Mouse (Mus musculus) B cell, adult 2 months (primary cell): ENCODE results near the gene Pla2g4f.

ENCODE experiments used
- DNase-seq, 2 experiments: peaks; one replicate each; pipeline ENCODE4 v3.0.0; 2022

Pla2g4f gene

DNA sequence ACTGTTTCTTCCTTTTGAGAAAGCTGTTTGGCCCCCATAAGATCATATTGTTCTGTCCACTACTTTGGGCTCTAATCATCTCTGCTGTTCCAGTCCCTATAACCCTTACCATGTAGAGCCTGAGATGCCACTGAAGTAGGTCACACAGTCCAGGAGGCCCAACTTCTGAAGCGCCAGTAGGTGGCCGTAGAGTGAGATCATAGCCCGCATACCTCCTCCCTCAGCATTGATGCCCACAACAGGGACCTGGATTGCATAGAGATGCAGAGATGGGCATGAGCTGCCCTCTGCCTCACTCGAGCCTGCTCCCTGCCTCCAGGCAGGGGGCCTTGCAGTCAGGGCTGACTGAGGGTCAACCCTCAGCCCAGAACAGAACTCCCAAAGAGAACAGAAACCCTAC lies 37.0 kb downstream of the Pla2g4f start:
- DNase-seq = no peak

DNA sequence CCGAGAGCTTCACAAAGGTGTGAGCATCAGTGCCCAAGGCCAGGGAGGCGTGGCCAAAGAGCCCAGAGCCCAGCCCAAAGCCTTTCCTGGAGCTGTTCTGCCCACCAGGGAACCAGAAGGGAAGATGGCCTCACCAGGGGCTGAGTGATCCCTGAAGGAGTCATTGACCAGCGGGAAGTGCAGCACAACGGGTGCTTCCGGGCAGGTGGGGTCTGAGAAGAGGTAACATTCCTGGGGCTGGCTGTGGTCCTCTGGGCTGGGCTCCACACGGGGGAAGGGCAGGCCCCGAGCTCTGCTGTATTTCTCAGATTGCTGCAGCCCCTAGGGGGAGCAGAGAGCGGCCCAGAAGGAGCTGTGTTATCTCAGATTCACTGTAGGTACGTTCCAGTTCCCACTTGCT lies 45.3 kb downstream of the Pla2g4f start:
- peak; percentile 14 to 26 for DNase-seq

DNA sequence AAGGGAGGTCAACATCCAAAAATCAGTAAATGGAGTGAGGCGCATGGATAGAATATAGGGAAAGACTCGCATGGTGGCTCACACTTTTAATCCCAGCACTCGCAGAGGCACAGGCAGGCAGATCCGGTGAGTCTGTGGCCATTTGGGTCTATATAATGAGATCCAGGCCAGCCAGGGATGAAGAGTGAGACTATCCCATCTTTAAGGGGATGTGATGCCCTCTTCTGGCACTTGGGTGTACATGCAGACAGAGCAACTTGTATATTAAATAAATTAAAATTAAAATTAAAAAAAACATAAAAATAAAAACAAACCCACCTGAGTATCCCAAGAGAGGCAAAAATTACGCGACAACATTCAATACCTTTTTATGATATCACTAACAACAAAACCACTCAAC lies 48.4 kb downstream of the Pla2g4f start:
- DNase-seq = no peak

DNA sequence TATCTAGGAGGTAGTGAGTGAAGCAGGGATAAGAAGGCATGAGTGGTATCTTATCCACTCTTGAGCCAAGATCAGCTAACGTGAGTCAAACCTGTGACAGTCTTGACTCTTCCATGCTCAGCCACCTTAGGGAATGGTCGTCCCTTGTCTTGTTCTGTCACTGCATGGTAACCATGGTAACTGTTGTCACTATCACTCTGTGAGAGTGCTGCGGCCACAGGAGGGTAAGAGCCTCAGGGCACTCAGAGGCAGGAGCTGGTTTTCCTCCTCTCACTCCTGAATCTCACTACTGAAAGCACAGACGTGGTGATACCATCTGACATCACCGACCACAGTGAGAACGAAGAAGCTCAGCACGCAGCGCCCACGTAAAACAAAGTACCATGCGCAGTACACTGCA lies 49.1 kb downstream of the Pla2g4f start:
- no peak for DNase-seq

DNA sequence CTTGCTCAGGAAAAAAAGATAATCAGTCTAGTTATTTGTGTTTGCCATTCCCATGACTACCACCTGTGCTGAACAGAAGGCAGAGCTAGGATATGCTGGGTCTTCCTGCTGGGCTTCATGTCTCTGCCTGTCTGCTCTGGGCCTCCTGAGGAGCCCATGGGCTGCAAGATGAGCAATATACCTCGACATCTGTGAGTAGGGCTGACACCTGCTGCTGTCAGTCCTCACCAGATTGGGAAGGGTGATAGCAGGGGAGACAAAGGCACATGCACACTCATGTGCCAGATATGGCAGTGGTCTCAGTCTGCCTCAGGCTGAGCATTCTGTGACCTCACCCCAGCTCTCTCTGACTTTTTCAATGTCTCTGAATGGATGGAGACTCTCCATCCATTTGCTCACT lies 51.1 kb downstream of the Pla2g4f start:
- DNase-seq = no peak

DNA sequence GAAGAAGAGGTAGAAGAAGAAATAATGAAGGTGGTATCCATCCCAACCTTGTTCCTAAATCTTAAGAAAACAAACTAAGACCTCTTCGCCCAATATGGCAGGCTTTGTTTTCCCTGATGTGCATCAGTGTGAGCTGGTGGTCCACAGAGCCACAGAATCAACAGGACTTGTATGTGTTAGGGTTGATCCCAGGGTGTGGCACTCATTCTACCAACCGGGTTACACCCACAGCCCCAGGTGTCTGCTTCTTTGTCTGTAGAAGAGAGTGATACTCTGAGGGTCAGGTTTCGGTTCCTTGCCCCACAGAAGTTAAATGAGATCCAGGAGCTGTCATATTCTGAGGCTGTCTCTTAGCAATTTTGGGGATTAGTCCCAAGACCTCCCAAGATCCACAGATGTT lies 52.6 kb downstream of the Pla2g4f start:
- no peak for DNase-seq

DNA sequence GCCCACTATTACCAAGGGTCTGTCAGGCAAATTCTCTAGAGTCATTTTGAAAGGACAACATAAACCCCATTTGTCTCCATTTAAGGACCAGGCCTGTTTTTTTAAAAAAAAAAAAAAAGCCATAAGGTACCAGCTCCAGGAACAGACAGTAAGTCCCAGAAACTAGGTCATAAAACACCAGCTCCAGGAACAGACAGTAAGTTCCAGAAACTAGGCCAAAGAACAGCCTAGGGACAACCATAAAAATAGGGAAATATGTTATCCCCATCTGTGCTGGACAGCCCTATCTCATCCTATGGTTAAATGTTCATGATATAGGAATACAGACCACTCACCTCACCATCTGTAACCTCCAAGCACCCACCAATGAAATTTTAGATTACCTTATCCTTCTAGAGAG lies 57.7 kb downstream of the Pla2g4f start:
- DNase-seq = no peak

DNA sequence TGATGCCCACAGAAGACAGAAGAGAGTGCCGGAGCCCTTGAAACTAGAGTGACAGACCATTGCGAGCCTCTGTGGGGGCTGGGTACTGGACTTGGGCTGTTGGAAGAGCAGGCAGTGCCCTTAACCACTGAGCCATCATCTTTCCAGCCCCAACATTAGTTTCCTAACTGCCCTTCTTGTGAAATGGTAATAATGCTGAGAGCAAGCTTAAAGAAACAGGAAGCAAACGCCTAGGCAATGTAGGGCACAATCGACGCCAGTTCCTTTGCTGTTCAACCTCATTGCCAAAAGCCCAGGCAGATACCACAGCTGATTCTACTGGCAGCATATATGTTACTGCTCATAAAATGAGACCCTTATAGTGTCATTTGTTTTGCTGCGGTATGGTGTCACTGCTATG lies 61.3 kb downstream of the Pla2g4f start:
- no peak for DNase-seq
